Mouse (Mus musculus): Measurements from ENCODE around the gene Adck1.
"Not testable (repeated sequence)": the region's sequence is repeated elsewhere in the genome, so short reads cannot be mapped to it uniquely, and the experiment has no call there.

Gene Adck1

DNA sequence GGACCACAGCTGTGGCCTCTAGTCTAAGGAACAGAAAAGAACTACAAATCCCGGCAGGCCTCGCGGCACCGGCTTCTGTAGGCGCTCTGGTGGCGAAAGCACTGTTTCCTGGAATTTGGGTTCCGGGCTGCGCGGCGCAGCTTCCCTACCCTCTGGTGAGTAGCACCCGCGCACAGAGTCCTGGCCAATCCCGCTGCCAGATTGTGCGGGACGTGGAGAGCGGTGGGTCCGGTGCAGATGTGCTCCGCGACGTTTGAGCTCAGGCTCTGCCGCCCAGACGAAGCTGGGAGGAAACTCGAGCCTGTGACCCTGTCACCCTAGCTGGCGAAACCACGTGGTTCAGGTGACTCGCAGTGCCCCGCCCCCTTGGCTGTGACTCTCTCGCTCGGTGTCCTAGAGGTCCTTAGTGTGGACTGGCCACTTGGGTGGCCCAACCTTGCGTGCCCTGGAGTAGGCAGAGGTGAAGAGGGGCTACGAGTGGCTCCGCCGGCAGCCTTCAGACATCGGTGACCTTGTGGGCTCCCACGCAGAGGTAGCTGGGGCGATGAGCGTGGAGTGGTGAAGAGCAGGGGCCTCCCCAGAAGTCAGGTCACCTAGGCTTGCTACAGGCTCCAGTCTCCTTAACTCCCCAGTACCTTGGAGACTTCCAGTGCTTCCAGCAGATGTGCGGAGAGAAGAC lies at the start of gene Adck1:
Gene Adck1, plus strand, starts transcription at position 114 of the 679 bp plus-strand sequence.
- DNase-seq, result peak; percentile 93

DNA sequence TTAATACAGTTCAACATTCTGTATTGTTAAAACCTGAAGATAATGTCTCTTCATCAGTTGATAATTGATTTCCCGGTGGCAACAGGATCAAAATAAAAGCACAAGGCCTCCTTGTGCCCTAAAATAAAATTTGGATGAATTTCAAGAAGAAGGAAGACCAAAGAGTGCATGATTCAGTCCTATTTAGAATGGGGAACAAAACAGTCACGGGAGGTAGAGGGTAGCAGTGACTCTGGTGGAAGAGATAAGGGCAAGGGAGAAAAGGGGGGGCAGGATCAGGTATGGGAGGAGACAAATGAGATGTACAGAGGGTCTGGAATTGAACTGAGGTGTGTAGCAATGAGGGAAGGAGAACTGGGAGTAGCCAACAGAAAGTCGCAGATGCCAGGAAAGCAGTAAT lies 45.8 kb upstream of the Adck1 start:
- no peak for DNase-seq

DNA sequence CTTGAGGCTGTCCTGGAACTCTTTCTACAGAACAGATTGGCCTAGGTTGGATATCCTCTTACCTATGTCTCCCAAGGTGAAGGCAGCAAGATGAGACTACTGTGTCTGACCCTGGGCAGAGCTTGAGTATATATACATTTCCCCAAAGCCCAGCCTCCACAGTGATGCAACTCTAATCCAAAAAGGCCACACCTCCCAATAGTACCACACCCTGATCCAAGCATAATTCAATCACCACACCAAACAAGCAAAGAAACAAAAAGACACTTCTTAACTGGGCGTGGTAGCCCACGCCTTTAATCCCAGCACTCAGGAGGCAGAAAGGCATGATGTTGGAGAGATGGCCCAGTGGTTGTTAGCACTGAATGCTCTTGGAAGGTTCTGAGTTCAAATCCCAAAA lies 36.4 kb upstream of the Adck1 start, which contains the start of gene Gm5039:
Gene Gm5039, minus strand, starts transcription at position 101 of the 400 bp plus-strand sequence.
- DNase-seq, result not testable (repeated sequence)

DNA sequence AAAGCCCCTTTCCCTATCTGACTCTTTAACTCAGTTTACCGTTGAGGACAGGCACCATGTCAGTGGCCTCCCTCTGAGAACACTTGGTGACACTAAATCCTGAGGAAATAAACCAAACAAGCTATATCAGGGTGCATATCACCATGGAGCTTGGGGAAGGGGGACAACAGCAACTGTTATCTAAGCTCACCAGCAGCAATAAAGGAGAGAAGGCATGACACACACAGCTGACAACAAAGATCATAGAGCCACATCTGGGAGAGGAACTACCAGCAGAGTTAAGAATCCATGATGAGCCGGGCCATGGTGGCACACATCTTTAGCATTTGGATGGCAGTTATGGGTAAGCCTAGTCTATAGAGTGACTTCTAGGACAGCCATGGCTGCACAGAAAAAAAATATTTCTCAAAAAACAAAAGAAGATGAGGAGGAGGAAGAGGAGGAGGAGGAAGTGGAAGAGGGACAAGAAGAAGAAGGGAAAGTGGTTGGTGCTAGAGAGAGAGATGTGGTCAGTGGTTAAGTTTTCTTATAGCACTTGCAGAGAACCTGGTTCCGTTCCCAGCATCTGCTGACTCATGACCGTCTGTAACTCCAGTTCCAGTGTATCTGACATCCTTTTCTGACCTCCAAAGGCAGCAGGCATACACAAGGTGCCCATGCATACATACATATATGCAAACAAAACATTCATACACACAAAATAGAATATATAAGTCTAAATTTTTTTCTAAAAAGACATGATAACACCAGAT lies 23.5 kb upstream of the Adck1 start:
- not testable (repeated sequence) for DNase-seq

DNA sequence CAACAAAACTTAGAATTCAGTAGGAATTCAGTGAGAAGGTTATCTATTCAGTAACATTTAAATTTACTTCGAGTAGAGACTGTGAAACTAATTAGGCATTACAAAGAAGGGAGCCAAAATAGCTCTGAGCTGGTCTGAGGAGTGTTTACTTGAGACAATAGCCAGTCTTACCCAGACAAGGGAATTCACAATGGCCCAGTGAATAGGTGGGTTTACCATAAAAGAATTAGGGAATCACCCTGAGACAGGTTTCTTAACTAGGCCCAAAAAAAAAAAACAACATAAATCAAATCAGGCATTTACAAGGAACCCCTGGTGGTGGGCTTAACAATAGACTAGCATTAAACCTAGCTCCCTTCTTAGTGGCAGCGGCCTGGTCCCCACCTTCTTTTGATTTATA lies 19.1 kb upstream of the Adck1 start:
- DNase-seq, result not testable (repeated sequence)

DNA sequence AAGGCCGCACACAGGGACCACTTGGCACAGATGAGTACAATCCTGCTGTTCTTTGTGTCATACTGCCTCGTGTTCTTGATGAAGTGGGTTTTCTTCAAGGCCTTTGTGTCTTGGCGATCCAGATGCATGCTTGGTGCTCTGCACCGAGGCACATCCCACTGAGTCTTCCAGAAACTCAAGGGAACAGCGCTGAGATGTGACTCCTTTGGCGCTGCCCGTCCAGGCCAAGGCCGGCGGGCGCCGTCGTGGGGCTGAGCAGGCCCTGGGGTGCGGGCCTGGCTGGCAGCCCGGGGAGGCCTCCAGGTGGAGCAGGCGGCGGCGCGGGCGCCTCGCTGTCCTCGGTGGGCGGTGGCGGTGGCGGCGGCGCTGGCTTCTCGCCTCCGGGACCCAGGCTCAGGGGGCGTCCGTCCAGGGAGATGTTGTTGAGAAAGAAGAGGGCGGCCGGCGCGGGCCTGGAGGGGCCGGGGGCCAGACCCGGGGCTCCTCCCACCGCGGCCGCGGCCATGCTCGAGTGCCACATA lies 6.1 kb upstream of the Adck1 start:
- DNase-seq, result no peak

DNA sequence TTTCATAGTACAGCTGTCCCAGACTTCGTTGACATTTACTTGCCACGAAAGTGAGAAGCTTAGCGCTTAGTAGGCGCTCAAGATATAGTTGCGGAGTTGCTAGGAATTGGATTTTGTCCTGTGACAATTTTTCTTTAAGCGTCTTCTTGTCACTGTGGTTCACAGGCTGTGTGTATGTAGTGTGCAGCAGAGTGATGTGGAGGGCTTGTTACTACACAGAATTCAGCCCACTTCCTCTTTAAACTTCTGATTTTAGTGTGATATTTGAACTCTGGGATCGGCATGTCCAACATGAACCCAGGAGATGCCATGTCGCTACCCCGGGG lies 729 bp downstream of the Adck1 start:
- no peak for DNase-seq

DNA sequence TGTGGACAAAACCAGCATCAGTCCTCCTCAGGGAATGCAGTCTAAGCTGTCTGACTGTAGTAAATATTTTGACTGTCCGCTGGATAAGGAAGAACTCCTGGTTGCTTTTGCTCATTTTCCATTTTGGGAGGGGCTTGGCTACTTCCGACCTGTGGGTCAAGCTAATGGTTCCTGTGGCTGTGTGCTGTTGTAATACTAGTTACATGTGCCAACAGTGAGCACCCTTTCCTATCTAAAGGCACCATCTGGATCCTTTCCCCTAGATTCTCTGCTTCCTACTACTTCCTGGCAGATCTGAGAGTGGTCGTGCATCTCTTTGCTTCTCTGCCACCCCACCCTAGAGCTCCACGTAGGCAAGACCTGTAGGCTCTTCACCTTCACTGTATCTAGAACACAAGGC lies 7.3 kb downstream of the Adck1 start:
- DNase-seq, result no peak

DNA sequence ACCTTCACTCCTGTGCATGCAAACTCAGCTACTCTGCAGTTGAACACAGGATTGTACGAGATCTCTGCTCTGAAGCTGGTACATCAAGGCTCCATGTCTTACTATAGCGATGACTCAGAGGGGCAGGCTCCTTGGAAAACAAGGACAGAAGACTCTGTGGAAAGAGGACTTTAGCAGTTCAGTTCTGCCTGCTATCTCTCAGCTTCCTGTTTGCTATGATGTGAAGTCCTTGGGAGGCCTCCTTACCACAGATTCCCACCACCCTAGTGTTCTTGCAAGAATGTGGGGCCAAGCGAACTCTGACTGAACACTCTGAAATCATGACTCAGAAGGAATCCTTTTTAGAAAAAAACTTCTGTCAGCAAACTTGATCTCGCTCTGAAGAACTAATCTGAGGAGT lies 8.3 kb downstream of the Adck1 start:
- no peak for DNase-seq

DNA sequence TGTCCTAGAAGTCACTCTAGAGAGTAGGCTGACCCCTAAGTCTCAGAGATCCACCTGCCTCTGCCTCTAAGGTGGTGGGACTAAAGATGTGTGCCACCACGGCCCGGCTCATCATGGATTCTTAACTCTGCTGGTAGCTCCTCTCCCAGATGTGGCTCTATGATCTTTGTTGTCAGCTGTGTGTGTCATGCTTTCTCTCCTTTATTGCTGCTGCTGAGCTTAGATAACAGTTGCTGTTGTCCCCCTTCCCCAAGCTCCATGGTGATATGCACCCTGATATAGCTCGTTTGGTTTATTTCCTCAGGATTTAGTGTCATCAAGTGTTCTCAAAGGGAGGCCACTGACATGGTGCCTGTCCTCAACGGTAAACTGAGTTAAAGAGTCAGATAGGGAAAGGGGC lies 9.3 kb downstream of the Adck1 start:
- not testable (repeated sequence) for DNase-seq

DNA sequence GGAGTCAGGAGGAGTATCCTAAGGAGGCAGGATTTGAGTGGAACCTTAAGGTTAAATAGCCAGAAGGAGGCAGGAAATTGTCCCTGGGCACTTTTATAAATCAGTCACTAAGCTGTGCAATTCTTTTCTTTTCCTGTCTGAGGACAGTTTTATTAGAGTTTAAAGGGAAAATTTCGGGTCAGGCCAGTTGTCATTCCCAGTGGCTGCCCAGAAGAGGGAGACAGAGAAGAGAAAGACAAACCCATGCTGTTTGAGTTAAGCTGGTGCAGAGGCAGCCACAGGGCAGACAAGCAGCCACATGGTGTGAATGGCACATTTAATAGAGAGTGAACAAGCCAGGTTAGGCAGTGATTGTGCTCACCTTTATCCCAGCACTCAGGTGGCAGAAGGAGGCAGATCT lies 10.0 kb downstream of the Adck1 start:
- DNase-seq, result not testable (repeated sequence)

DNA sequence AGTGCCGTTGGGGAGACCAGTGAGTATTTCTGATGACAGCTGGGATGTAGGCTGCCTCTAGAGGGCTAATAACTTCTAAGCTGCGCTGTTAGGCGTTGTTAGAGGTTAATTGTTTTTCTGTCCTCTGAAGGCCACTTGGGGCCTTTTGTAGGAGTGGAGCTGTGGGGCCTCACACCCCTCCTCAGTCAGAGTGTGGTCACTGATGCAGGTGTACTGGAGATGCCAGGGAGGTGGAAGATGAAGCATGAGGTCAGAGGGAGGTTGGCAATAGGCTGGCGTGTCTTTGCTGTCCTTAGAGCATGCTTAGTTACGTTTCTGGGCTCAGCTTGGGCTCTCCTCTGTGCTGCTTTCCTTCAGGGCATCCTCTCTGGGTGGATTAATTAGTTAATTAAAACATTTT lies 11.7 kb downstream of the Adck1 start:
- no peak for DNase-seq

DNA sequence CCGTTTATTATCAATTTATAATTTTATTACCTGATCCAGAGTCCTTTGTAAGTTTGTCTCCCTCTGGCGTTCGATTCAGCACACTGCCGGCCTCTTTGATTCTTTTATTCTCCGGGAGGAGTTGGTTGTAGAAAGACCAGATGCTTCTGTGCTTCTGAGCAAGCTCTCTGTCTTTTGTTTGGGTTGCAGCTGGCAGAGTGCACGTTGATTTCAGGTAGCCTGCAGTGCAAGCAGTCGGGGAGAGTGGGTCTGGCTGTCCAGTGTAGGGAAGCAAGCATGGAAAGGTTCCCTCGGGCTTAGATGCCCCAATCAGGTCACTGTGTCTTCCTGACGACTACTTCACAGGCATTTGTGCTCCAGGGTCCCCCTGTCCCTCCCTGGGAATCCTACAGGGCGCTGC lies 16.5 kb downstream of the Adck1 start:
- DNase-seq, result peak; percentile 33

DNA sequence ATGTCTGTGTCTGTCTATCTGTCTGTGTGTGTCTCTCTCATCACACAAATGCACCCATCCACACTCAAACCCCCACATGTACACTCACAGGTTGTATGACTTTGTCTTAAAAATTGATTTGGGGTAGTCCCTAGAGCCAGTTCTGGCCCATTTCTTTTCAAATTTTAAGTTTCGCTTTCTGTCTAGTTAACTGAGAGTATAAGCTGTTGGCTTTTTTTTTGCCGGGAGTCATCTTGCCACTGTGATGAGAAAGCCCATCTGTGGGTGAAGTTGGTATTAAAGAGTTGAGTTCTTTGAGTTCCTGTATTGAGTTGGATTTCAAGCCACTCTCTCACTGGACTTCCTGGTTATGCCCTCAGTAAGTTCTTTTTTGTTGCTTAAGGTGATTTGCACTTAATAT lies 17.9 kb downstream of the Adck1 start:
- no peak for DNase-seq

DNA sequence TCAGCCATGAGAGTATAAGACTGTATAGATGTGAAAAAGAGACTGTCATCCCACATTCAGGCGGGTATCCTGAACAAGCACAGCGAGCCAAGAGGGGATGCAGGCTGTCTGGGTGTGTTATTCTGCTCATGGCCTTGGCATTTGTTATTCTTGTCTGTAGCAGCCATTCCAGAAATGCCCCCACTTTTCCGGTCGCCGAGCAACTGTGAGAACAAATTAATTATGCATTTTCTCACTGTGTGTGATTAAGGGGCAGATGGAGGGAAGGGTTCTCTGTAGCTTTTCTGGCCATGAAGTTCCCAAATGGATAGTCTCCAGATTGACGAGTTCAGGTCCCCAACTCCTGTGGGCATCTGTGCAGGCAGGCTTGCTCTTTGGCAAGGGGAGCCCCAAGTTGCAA lies 28.5 kb downstream of the Adck1 start:
- DNase-seq, result no peak

DNA sequence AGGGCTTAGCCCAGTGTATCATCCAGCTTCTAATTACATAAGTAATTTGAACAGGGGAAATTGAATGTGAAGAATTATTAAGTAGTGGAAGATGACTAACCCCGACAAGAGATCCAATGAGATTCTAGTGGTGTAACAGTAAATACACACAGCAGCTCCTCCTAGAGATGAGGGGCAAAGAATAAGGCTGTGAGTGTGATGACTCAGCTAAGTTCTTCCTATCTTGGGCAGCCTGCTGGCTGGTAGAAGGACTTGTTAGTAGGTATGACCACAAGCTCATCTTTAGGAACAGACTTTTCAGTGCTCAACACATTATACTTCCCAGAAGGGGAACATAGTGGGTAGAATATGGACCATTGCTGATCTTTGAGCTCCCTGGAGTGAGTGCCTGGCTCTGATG lies 38.3 kb downstream of the Adck1 start:
- no peak for DNase-seq

DNA sequence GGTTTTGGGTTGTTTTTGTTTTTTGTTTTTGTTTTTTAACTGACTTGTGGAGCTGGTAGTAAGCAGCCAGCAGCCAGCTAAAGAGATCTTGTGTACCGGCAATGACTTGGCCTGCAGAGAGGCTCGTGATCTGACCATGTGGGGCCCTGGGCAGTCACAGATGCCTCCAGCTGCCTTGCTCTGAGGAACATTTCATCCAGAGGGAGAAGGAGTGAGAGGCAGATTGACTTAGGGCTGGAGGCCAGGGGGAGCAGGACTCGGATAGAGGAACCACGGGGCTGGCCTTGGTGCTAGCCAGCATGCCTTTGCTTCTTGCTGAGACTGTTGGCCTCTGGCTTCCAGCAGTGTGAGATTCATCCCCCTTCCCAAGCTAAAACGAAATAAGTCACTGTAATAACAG lies 43.2 kb downstream of the Adck1 start:
- no peak for DNase-seq

DNA sequence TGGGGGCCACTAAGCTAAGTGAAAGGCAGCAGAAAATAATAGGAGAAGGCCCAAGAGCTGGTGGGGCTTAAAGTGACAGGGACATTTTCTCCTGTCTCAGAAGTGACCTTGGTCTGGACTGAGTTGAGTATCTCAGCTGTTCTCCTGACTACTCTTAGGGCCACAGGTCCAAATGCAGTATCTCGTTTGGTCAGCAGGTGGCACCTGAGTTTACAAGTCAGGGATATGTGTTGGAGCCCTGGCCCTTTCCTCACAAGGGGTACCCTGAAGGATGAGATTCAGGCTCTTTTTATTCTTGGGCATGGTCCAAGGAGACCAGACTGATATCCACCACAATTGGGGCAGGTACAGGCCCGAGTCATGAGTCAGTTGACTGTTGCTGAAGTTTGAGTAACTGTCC lies 44.8 kb downstream of the Adck1 start:
- DNase-seq, result peak; percentile 81

DNA sequence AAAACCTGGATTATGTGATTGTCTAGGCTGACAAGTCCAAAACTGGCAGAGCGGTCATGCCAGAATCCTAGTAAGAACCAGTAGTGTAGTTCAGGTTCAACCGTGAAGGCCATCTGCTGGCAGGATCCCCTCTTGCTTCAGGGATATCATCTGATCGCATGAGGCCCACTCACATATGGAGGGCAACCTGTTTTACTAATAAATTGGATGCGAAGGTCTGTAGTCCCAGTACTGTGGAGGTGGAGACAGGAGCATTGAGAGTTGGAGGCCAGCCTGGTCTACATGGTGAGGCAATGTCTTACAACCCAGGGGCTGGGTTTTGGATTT lies 47.6 kb downstream of the Adck1 start:
- DNase-seq, result no peak

DNA sequence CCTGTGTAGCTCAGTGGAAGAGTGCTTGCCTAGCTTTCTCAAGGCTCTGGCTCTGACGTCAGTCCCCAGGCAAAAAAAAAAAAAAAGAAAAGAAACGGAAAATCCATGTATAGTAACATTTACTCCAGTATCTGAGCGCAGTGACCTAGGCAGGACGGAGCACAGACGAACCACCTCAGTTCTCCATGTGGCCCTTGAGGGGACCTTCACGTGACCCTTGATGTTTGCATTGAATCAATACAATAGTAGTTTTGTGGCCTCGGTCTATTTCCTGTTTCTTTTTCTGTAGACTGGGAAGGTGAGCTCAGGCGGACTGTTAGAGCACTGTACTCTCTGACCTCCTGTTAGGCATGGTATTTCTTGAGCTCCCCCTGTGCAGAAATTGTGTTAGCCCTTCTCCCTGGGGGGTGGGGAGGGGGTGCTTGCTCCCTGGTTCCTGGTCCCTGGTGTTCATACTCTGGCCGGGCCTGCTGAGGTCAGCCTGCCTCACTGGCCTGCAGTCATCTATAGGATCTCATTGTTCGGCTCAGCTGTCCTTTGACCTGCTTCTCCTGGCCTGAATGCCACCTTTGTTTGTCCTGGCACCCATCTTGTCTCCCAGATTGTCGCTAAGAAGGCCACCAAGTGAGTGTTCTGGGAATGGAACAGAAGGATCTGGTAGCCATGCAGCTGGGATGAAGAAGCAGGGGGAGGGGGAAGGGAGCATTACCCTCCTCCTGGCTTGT lies 48.1 kb downstream of the Adck1 start:
- no peak for DNase-seq

DNA sequence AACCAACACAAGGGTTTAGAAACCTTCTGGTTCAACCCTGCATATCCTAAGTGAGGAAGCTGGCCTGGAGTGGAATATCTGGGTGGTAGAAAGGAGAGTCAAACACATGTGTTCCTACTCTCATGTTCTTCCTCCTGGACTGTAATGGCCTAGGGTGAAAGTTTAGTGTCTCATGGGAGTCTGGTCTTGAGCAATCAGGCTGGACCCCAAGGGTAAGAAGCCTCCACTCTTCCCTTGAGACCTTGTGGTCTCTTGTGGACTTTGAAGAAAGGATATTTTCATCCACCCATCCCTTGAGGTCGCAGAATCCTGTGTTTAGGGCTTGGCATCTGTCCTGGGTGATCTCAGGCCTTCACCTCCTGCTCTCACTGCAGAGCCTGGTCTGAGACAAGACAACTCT lies 52.9 kb downstream of the Adck1 start:
- DNase-seq, result no peak

DNA sequence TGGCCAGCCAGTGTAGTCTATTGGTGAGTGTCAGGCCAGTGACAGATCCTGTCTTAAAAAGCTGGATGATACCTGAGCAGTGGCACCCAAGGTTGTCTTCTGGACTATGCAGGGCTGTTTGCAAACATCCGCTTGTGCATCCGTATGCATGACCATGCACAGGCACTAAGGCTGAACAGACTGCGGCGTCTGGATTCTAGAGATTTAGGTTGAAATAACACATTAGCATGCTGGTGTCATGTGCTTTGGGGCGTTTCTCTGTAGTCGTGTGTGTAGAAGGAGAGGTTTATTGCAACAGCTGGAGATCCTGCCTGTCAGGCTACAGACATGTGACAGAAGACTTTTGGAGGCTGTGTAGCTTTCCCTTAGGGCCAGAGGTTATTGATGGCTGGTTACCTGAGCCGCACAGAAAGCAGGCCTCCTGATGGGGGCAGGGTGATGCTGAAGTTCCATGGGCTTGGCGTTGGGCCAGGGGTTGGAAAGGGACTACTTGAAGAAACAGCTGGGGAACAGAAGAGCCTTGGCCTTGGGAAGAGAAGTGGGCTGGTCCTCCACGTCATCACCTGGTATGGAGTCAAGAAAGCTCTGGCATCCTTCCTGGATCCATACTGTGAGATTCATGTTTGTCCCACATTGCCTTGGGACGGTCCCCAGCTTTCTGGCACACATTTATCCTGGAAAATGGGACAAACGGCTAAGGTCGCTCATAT lies 59.7 kb downstream of the Adck1 start:
- peak; percentile 52 for DNase-seq

DNA sequence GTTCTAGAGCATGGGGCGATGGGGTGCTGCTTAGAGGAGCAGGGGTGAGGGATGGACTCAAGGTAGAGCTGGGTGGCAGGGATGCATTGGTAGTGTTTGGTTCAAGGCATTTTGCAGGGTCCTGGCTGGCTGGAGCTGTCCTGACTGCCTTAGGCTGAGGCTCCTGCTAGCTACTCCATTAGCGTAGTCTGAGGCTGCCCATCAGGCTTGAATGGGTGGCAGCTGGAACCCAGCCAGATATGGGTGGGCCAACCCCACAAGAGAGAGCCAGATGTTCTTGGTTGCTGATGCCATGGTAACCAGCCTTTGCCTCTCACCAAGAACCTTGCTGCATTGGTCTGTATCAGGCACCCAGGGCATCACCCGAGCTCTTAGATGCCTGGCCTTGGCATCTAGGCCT lies 66.6 kb downstream of the Adck1 start:
- DNase-seq, result peak; percentile 29

Data from right cerebral cortex, postnatal 14 days (tissue).